Mouse (Mus musculus) adipose tissue, adult 10 weeks (tissue): ENCODE data around the gene Pex10. TPM values are rescaled to one million over a fixed set of nuclear protein-coding genes. Genes with fewer than 3 reads are reported as not detected.

Source experiments
- polyA plus RNA-seq: library from polyadenylated mRNA; stranded (reverse); fragments of 350-450 nt; fragmentation: Illumina TruSeq; extraction: RNeasy Lipid Tissue Mini Kit (QIAGEN cat#74804); gene quantifications from one replicate; pipeline ENCODE4 v1.2.3, GENCODE M21; 2014; ENCODE audit warnings: low read depth, low replicate concordance

The Pex10 gene
- 12.5 TPM for polyA plus RNA-seq

DNA sequence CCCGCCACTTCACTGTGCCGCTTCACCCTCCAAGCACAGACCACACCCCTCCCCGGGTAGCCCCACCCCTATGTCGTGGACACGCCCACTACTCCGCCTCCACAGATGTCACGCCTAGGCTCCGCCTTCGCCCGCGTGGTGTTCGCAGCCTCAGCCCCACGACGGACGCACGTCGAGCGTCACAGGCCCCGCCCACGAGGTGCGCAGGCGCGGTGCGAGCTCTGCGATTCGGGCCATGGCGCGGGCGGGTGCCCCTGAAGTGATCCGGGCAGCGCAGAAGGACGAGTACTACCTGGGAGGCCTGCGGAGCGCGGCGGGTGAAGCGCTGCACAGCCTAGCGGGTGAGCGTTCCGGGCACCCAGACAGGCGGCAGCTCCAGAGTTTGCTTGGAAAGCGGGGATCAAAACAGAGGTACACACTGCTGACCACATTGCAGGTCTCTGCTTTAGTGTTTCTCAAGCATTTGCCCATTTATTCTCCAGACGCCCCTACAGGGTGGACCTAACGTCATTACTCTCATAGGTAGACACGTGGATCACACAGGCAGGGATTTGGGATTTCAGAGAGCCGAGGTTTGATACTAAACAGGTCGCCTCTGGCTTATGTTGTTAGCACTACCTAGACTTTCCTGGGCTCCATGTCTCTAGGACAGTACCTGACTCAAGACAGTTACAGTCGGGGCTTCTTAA, at the start of gene Pex10:
Gene Pex10, plus strand, starts transcription at position 183 of the 689 bp plus-strand sequence.

DNA sequence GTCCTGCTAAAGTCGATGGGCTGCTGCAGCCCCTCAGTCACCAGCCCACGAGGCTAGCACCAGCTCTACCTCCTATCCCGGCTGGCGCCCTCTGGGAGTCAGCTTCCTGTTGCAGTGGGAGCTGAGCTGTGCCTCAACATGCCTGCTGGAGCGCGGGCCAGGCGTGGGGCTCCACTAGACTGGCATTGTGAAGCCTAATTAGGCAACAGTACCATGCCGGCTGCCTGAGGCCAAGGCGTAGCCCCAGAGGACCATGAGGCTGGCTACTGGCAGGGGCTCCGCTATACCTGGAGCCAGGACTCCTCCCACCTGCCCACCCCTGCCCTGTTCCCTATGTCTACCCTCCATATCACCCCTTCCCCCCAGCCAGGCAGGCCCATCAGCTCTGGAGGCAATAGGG, 10.1 kb upstream of the Pex10 start, which contains the start of gene Plch2:
Gene Plch2, minus strand, starts transcription at position 61 of the 400 bp plus-strand sequence.

DNA sequence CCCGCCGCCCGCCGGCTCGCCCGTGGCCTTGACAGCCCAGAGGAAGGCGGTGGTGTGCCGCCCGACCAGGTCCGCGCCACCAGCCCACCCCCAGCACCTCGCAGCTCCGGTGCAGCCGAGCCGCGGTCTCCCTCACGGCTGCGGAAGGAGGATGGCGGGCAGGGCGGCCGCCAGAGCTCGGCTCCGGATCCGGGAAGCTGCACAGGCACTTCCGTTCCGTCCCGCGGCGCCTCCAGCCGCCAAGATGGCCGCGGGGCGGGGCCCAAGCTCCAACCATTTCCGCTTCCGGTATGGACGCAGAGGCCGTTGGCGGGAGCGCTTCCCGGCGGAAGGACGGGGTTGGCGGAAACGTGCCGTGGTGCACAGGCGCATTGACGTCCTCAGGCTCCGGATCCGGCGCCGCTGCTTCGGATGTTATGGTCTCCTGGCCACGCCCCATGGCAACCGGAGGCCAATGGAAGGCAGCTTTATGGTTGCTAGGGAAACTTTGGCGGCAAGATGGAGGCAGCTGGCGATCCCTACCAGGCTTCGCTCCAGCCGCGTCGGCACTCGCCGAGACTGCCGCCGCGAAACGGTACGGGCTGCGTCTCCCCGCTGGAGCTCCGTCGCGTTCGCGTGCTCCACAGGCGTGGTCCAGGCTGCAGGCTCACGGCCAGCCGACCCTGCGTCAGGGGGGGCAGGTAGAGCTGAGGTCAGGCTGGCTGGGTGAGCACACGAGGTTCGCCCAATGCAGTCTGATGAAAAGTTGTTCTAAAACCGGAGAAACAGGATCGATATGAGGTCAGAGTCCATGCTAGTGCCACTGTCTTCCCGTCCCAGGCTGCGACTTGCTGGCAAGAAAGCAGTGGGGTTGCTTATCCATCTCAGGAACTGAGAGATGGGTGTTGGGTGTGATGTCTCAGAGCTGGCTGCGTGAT, 19.6 kb downstream of the Pex10 start, which contains the start of the genes Rer1 and Morn1:
Gene Rer1, minus strand, starts transcription at position 275 of the 917 bp plus-strand sequence.
Gene Morn1, plus strand, starts transcription at position 470 of the 917 bp plus-strand sequence.

Other genes starting within 250 kb of the Pex10 start
- gene Ttc34, start 229.6 kb upstream of the Pex10 start, polyA plus RNA-seq = 0.96 TPM
- gene Mmel1, start 197.4 kb upstream of the Pex10 start, polyA plus RNA-seq = 1.8 TPM
- gene Fam213b, start 167.9 kb upstream of the Pex10 start, polyA plus RNA-seq = 72.2 TPM
- 10.2 TPM for gene Tnfrsf14, start 138.5 kb upstream of the Pex10 start, polyA plus RNA-seq
- gene Hes5, start 106.1 kb upstream of the Pex10 start, polyA plus RNA-seq = not detected
- 20.7 TPM for gene Pank4, start 102.9 kb upstream of the Pex10 start, polyA plus RNA-seq
- 3.6 TPM for gene Plch2, start 10.2 kb upstream of the Pex10 start, polyA plus RNA-seq
- gene Rer1, start 19.4 kb downstream of the Pex10 start, polyA plus RNA-seq = 113 TPM
- 10.9 TPM for gene Morn1, start 19.6 kb downstream of the Pex10 start, polyA plus RNA-seq
- gene Ski, start 155.6 kb downstream of the Pex10 start, polyA plus RNA-seq = 78.6 TPM
- 40.1 TPM for gene Faap20, start 182.8 kb downstream of the Pex10 start, polyA plus RNA-seq